Mouse (Mus musculus): ENCODE measurements around the gene Slc37a4. TPM values are rescaled to one million over a fixed set of nuclear protein-coding genes. Genes with fewer than 3 reads are reported as not detected.
"Not testable (repeated sequence)": the region's sequence is repeated elsewhere in the genome, so short reads cannot be mapped to it uniquely, and the experiment has no call there.

Gene Slc37a4
- total RNA-seq, 2 experiments from 2014 or later = 39.8 to 41.0 TPM

GRCm38 (mm10) chr9:44432577-44433185, 36.0 kb downstream of the Slc37a4 start:
- no peak for DNase-seq (ENCODE audit: low spot score in 2 of 2)

- no peak for DNase-seq (ENCODE audit: low spot score in 2 of 2)
Measured at GRCm38 (mm10) chr9:44435747-44436146, 39.1 kb downstream of the Slc37a4 start.

GRCm38 (mm10) chr9:44440961-44441360, 44.3 kb downstream of the Slc37a4 start, which contains the start of gene Foxr1:
TSS of gene Foxr1 (minus strand) at chr9:44441136.
- DNase-seq (ENCODE audit: low spot score in 2 of 2) = no peak

GRCm38 (mm10) chr9:44444402-44445025, 47.9 kb downstream of the Slc37a4 start:
- DNase-seq (ENCODE audit: low spot score in 2 of 2) = not testable (repeated sequence)

GRCm38 (mm10) chr9:44450387-44450786, 53.7 kb downstream of the Slc37a4 start:
- DNase-seq (ENCODE audit: low spot score in 2 of 2) = no peak

Small RNAs within 50 kb of the gene (microRNA-seq; reads per million reads assigned to microRNA genes)
- 1.1 to 2.3 reads per million in 2 experiments for gene Mir7085

Other genes starting within 250 kb of the Slc37a4 start
- gene Cbl, start 162.8 kb upstream of the Slc37a4 start, total RNA-seq (2021) = 10 to 100 TPM; 58.1 to 62.7 TPM
- 1 to 10 TPM; 4.5 to 8.4 TPM for gene Ccdc153, start 156.2 kb upstream of the Slc37a4 start, total RNA-seq (2021)
- gene Pdzd3, start 145.4 kb upstream of the Slc37a4 start, total RNA-seq (2021) = 1 to 10 TPM in 1 of 2 experiments, under 1 TPM in 1; 0.88 to 1.0 TPM
- 10 to 100 TPM in 1 of 2 experiments, 1 to 10 TPM in 1; 10.0 to 12.2 TPM for gene Nlrx1, start 128.3 kb upstream of the Slc37a4 start, total RNA-seq (2021)
- 10 to 100 TPM; 69.3 to 75.8 TPM for gene Abcg4, start 108.2 kb upstream of the Slc37a4 start, total RNA-seq (2021)
- 10 to 100 TPM; 26.0 to 28.5 TPM for gene Hinfp, start 91.2 kb upstream of the Slc37a4 start, total RNA-seq (2021)
- 100 to 1,000 TPM; 128 to 144 TPM for gene C2cd2l, start 76.6 kb upstream of the Slc37a4 start, total RNA-seq (2021)
- 10 to 100 TPM; 16.2 to 16.3 TPM for gene Dpagt1, start 70.8 kb upstream of the Slc37a4 start, total RNA-seq (2021)
- 10 to 100 TPM; 50.5 to 59.1 TPM for gene H2afx, start 62.2 kb upstream of the Slc37a4 start, total RNA-seq (2021)
- gene Hmbs, start 52.6 kb upstream of the Slc37a4 start, total RNA-seq (2021) = 10 to 100 TPM; 22.6 to 22.8 TPM
- gene Vps11, start 35.2 kb upstream of the Slc37a4 start, total RNA-seq (2021) = 10 to 100 TPM; 41.8 to 46.1 TPM
- gene Hyou1, start 17.4 kb upstream of the Slc37a4 start, total RNA-seq (2021) = 100 to 1,000 TPM in 1 of 2 experiments, 10 to 100 TPM in 1; 97.1 to 116 TPM
- 100 to 1,000 TPM; 593 to 617 TPM for gene Rps25, start 10.3 kb downstream of the Slc37a4 start, total RNA-seq (2021)
- gene Trappc4, start 10.7 kb downstream of the Slc37a4 start, total RNA-seq (2021) = 10 to 100 TPM; 67.9 to 73.9 TPM
- gene Ccdc84, start 21.7 kb downstream of the Slc37a4 start, total RNA-seq (2021) = 10 to 100 TPM; 19.6 to 24.1 TPM
- gene Foxr1, start 44.3 kb downstream of the Slc37a4 start, total RNA-seq (2021) = not detected
- not detected for gene Upk2, start 58.1 kb downstream of the Slc37a4 start, total RNA-seq (2021)
- 10 to 100 TPM; 76.1 to 76.3 TPM for gene Bcl9l, start 86.0 kb downstream of the Slc37a4 start, total RNA-seq (2021)
- not detected for gene Cxcr5, start 165.0 kb downstream of the Slc37a4 start, total RNA-seq (2021)
- 100 to 1,000 TPM; 107 TPM for gene Ddx6, start 208.0 kb downstream of the Slc37a4 start, total RNA-seq (2021)